Mouse (Mus musculus): Measurements from ENCODE around the gene Rom1. TPM values are rescaled to one million over a fixed set of nuclear protein-coding genes. Genes with fewer than 3 reads are reported as not detected.

Gene Rom1
- polyA plus RNA-seq, 1 experiment from 2014 or later, result 5.2 TPM

DNA sequence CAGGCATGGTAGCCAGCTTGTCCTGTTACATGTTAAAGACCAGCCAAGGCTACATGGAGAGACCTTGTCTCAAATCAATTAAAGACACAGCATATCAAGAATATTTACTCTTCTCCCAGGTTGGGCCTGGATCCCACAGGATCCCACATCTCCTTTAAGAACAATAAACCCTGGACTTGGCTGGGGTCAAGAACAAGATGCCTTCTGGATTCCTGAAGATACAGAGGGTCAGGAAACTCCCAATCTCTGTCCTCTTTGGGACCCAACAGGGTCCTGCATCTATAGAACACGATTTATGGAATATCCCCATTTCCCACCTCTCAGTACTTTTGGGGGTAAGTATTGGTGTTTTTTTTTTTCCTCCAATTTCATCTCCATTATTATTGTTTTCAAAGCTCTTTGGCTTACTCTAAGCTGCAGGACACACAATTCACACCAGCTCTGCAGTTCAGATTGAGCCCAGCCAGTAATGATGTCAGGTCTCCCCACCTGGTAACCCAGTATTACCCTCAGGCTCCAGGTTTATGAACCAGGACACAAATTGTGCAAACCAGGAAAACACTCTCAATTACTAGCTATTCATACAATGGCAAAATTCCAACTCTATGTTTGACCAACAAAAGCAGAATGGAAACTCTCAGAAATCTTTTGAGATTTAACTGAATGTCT lies 42.1 kb downstream of the Rom1 start:
- H3K36me3 ChIP-seq, result peaks cover 13% of the 10 kb centered on the region
- peak overlapping the region; percentile 88 for H3K27ac ChIP-seq
- no peaks in the 10 kb centered on the region for H3K27me3 ChIP-seq (ENCODE audit: insufficient read depth, poor library complexity, severe bottlenecking)
- WGBS, result 41% methylated on average over 1 of the region's 1 CpGs
- peak overlapping the region; percentile 71; the same call in 1 of the 2 replicates for H3K4me3 ChIP-seq
- peaks cover 8% of the 10 kb centered on the region for H3K4me1 ChIP-seq
- no peak for DNase-seq (ENCODE audit: low spot score)
- H3K9me3 ChIP-seq, result no peaks in the 10 kb centered on the region

DNA sequence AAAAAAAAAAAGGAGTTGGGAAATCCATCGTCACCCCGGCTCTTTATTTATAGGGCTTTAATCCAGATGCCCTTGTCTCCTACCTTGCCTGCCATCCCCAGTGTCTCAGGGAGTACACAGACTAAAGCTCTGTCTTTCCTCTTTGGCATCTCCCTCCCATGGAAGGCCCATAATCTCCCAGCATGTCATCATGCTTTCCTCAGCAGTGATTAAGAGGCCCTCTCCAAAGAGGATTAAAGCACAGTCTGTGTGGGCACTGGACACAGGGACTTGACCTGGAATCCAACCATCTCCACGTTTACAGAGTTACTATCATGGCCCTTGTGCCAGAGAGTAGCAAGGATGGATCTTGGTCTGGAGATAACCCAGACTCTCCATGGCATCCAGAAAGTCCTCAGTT lies 45.5 kb downstream of the Rom1 start, which contains the start of the genes Lbhd1 and Gm49403:
Gene Lbhd1, plus strand, starts transcription at position 117 of the 400 bp plus-strand sequence.
Gene Gm49403, plus strand, starts transcription at position 315 of the 400 bp plus-strand sequence.
- Histone ChIP-seq H3K4me1 (peaks cover 10% of the 10 kb centered on the region), H3K27me3 (ENCODE audit: insufficient read depth, poor library complexity, severe bottlenecking) (no peaks in the 10 kb centered on the region), H3K36me3 (no peaks in the 10 kb centered on the region), H3K27ac (no peak within 1 kb of the TSS), H3K4me3 (no peak within 1 kb of the TSS), H3K9me3 (no peaks in the 10 kb centered on the region)
- DNase-seq (ENCODE audit: low spot score), result no peak
- WGBS, result 72% methylated on average over 3 of the region's 3 CpGs

DNA sequence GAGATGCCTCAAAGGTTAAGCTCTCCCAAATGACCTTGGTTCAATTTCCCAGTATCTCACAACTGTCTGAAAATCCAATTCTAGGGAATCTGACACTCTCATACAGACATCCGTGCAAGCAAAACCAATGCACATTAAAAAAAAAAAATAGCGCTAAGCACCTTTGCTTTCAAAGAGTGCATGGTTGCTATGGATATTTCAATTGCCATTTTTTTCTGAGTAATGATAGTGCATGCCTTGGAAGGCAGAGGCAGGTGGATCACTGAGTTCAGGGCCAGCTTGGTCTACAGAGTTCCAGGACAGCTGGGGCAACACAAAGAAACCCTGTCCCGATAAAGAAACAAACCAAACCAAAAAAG lies 48.1 kb downstream of the Rom1 start:
- 22% methylated on average over 3 of the region's 3 CpGs for WGBS
- no peaks in the 10 kb centered on the region for H3K9me3 ChIP-seq
- peaks cover 17% of the 10 kb centered on the region for H3K36me3 ChIP-seq
- peak overlapping the region; percentile 67 for H3K4me3 ChIP-seq
- DNase-seq (ENCODE audit: low spot score), result no peak
- peaks cover 5% of the 10 kb centered on the region; the same call in 1 of the 2 replicates for H3K4me1 ChIP-seq
- H3K27me3 ChIP-seq (ENCODE audit: insufficient read depth, poor library complexity, severe bottlenecking), result no peaks in the 10 kb centered on the region
- H3K27ac ChIP-seq, result peak overlapping the region; percentile 94; the same call in 1 of the 2 replicates

DNA sequence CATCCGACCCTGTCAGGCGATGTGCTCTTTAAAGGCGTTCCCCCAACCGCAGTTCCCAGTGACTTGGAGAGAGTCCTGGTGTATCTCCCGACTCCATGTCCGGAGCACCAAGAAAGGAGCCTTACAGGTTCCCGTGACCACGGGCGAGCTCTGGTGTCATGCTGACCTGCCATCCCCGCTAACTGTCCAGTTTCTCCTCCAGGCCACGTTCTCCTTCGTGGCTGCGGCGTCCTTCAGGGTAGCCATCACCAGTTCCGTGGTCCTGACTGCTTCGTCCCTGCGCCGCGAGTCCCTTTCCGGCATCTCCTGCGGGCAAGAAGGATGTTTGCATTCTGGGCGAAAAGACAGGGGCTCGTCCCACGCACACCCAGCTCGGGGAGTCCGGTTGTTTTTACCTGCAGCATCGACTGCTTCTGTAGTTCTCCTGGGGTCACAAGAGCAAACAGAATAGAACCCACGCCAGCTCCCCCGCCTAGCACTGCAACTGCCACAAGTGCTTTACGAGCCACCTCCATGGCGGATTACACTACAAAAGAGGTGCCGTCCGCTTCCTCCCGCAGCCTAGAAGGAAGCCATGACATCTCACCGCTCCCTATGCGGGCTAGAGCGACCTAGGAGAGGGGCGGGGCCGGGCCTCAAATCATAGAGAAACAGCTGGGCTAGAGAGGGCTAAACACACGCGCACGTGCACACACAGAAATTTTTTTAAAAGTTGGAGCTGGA lies 48.7 kb downstream of the Rom1 start, which contains the start of gene Uqcc3:
Gene Uqcc3, minus strand, starts transcription at position 613 of the 723 bp plus-strand sequence.
- 2% methylated on average over 42 of the region's 42 CpGs for WGBS
- Histone ChIP-seq H3K9me3 (no peaks in the 10 kb centered on the region), H3K27me3 (ENCODE audit: insufficient read depth, poor library complexity, severe bottlenecking) (no peaks in the 10 kb centered on the region), H3K27ac (peak within 1 kb of the TSS; percentile 94), H3K36me3 (peaks cover 23% of the 10 kb centered on the region), H3K4me3 (peak within 1 kb of the TSS; percentile 67), H3K4me1 (peaks cover 5% of the 10 kb centered on the region; the same call in 1 of the 2 replicates)
- DNase-seq (ENCODE audit: low spot score), result peak; percentile 93

Small RNA genes lying within 50 kb of the gene (microRNA-seq; reads per million reads assigned to microRNA genes)
- not detected for gene Mir5136

Other genes starting within 250 kb of the Rom1 start
- gene Slc3a2, start 206.0 kb downstream of the Rom1 start, polyA plus RNA-seq (2016; fragmentation: Nextera tagmentation; extraction: Ambion mirVana), result 91.8 and 104 TPM in 2 replicates
- 76.6 and 101 TPM in 2 replicates for gene Wdr74, start 193.5 kb downstream of the Rom1 start, polyA plus RNA-seq (2016; fragmentation: Nextera tagmentation; extraction: Ambion mirVana)
- gene 1700092M07Rik, start 188.6 kb downstream of the Rom1 start, polyA plus RNA-seq (2016; fragmentation: Nextera tagmentation; extraction: Ambion mirVana), result 1.6 and 2.1 TPM in 2 replicates
- gene Stx5a, start 187.9 kb downstream of the Rom1 start, polyA plus RNA-seq (2016; fragmentation: Nextera tagmentation; extraction: Ambion mirVana), result 83.1 and 91.1 TPM in 2 replicates
- gene Nxf1, start 172.3 kb downstream of the Rom1 start, polyA plus RNA-seq (2016; fragmentation: Nextera tagmentation; extraction: Ambion mirVana), result 156 and 193 TPM in 2 replicates
- 134 and 136 TPM in 2 replicates for gene Tmem223, start 158.4 kb downstream of the Rom1 start, polyA plus RNA-seq (2016; fragmentation: Nextera tagmentation; extraction: Ambion mirVana)
- 57.4 and 60.0 TPM in 2 replicates for gene Tmem179b, start 154.9 kb downstream of the Rom1 start, polyA plus RNA-seq (2016; fragmentation: Nextera tagmentation; extraction: Ambion mirVana)
- gene Taf6l, start 142.9 kb downstream of the Rom1 start, polyA plus RNA-seq (2016; fragmentation: Nextera tagmentation; extraction: Ambion mirVana), result 29.7 and 36.1 TPM in 2 replicates
- gene Polr2g, start 130.8 kb downstream of the Rom1 start, polyA plus RNA-seq (2016; fragmentation: Nextera tagmentation; extraction: Ambion mirVana), result 159 and 172 TPM in 2 replicates
- gene Zbtb3, start 126.8 kb downstream of the Rom1 start, polyA plus RNA-seq (2016; fragmentation: Nextera tagmentation; extraction: Ambion mirVana), result 5.4 and 5.9 TPM in 2 replicates
- gene Ttc9c, start 110.0 kb downstream of the Rom1 start, polyA plus RNA-seq (2016; fragmentation: Nextera tagmentation; extraction: Ambion mirVana), result 43.2 and 51.3 TPM in 2 replicates
- gene Hnrnpul2, start 109.3 kb downstream of the Rom1 start, polyA plus RNA-seq (2016; fragmentation: Nextera tagmentation; extraction: Ambion mirVana), result 2.8 and 4.6 TPM in 2 replicates
- gene AC129217.1, start 99.6 kb downstream of the Rom1 start, polyA plus RNA-seq (2016; fragmentation: Nextera tagmentation; extraction: Ambion mirVana), result not detected in 2 replicates
- gene Bscl2, start 91.9 kb downstream of the Rom1 start, polyA plus RNA-seq (2016; fragmentation: Nextera tagmentation; extraction: Ambion mirVana), result 46.2 and 51.1 TPM in 2 replicates
- gene Gng3, start 90.2 kb downstream of the Rom1 start, polyA plus RNA-seq (2016; fragmentation: Nextera tagmentation; extraction: Ambion mirVana), result 2.6 and 4.7 TPM in 2 replicates
- gene Lrrn4cl, start 78.6 kb downstream of the Rom1 start, polyA plus RNA-seq (2016; fragmentation: Nextera tagmentation; extraction: Ambion mirVana), result 0.36 and 0.51 TPM in 2 replicates
- gene Ubxn1, start 57.9 kb downstream of the Rom1 start, polyA plus RNA-seq (2016; fragmentation: Nextera tagmentation; extraction: Ambion mirVana), result 156 and 193 TPM in 2 replicates
- 58.9 and 59.4 TPM in 2 replicates for gene Uqcc3, start 48.4 kb downstream of the Rom1 start, polyA plus RNA-seq (2016; fragmentation: Nextera tagmentation; extraction: Ambion mirVana)
- gene Lbhd1, start 45.6 kb downstream of the Rom1 start, polyA plus RNA-seq (2016; fragmentation: Nextera tagmentation; extraction: Ambion mirVana), result 68.9 and 88.7 TPM in 2 replicates
- not detected in 2 replicates for gene Gm49403, start 45.4 kb downstream of the Rom1 start, polyA plus RNA-seq (2016; fragmentation: Nextera tagmentation; extraction: Ambion mirVana)
- gene 1810009A15Rik, start 40.5 kb downstream of the Rom1 start, polyA plus RNA-seq (2016; fragmentation: Nextera tagmentation; extraction: Ambion mirVana), result 106 and 140 TPM in 2 replicates
- not detected in 2 replicates for gene Gm49416, start 40.4 kb downstream of the Rom1 start, polyA plus RNA-seq (2016; fragmentation: Nextera tagmentation; extraction: Ambion mirVana)
- 35.8 and 39.0 TPM in 2 replicates for gene Ints5, start 36.4 kb downstream of the Rom1 start, polyA plus RNA-seq (2016; fragmentation: Nextera tagmentation; extraction: Ambion mirVana)
- 91.4 and 103 TPM in 2 replicates for gene Ganab, start 31.3 kb downstream of the Rom1 start, polyA plus RNA-seq (2016; fragmentation: Nextera tagmentation; extraction: Ambion mirVana)
- 52.0 and 57.9 TPM in 2 replicates for gene B3gat3, start 9.0 kb downstream of the Rom1 start, polyA plus RNA-seq (2016; fragmentation: Nextera tagmentation; extraction: Ambion mirVana)
- 17.4 and 24.4 TPM in 2 replicates for gene Eml3, start 196 bp upstream of the Rom1 start, polyA plus RNA-seq (2016; fragmentation: Nextera tagmentation; extraction: Ambion mirVana)
- gene Mta2, start 12.5 kb upstream of the Rom1 start, polyA plus RNA-seq (2016; fragmentation: Nextera tagmentation; extraction: Ambion mirVana), result 113 and 140 TPM in 2 replicates
- 25.7 and 32.8 TPM in 2 replicates for gene Tut1, start 24.5 kb upstream of the Rom1 start, polyA plus RNA-seq (2016; fragmentation: Nextera tagmentation; extraction: Ambion mirVana)
- gene Eef1g, start 37.7 kb upstream of the Rom1 start, polyA plus RNA-seq (2016; fragmentation: Nextera tagmentation; extraction: Ambion mirVana), result 378 and 459 TPM in 2 replicates
- gene Ahnak, start 59.9 kb upstream of the Rom1 start, polyA plus RNA-seq (2016; fragmentation: Nextera tagmentation; extraction: Ambion mirVana), result 15.1 and 19.4 TPM in 2 replicates
- not detected in 2 replicates for gene Scgb1a1, start 158.6 kb upstream of the Rom1 start, polyA plus RNA-seq (2016; fragmentation: Nextera tagmentation; extraction: Ambion mirVana)
- gene Asrgl1, start 206.3 kb upstream of the Rom1 start, polyA plus RNA-seq (2016; fragmentation: Nextera tagmentation; extraction: Ambion mirVana), result 11.7 and 14.4 TPM in 2 replicates

Data from heart, embryonic 10.5 days (tissue).